Mouse (Mus musculus) left cerebral cortex, adult 11 months (tissue): ENCODE measurements around the gene Mtss1l.

ENCODE experiments used
- DNase-seq: peaks from one replicate; pipeline ENCODE4 v3.0.0; 2022; ENCODE audit warnings: low spot score

The Mtss1l gene

DNA sequence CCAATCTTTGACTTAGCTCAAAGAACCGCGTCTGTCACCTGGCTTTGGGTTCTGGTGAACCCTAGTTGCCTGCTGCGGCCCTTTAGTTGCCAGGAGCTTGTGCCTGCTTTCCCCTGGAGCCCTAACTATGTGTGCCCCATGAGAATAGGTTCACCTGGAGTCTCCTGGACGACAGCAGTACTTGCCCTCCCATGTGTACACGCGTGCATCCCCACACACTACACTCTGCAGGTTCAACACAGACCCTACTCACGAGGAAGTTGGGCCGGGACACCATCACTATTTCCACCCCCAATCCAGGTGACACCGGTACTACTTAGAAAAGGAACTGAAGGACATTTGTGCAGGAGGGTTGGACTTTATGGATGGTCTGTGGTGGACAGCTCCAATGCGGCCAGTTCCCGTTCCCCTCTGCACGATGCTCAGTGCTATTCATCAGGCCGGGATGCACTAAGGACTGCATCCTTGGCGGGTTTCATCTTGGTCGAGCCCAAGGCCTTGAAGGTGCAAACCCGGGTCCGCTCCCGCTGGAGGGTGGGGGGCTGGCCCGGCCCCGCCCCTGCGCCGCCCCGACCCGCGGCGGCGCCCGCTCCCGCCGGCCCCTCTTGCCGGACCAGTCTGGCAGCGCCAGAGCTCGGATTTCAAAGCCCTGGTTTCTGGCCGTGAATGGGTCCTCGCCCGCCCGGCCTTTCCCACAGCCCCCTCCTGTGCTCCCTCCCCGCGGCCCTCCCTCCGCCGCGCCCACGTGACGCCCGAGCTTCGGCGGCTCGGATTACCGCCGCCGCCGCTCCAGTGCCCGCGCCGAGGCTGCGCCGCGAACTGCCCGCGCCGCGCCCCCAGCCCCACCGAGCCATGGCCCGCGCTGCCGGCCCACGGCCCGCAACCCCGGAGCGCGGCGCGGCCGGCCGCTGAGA lies at the start of gene Mtss1l:
Gene Mtss1l, plus strand, starts transcription at position 792 of the 914 bp plus-strand sequence.
- no peak for DNase-seq

DNA sequence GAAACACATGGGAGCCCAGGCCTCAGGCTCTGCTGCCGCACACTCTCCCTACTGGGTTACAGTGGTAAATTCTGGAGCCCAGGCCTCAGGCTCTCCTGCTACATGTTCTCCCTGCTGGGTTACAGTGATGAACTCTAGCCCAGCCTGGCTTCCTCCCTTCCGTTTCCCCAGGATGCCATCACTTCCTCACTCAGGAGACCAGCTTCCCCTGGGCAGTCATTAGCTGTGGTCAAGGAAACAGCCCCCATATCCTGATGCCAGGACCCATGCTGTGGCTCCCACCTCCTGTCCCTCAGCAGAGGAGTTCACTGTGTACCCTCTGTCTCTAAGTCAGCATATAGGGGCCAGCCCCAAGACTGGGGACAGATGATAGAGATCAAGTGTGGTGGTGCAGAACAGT lies 49.1 kb upstream of the Mtss1l start:
- DNase-seq: no peak

GRCm38 (mm10) chr8:110673168-110673567 lies 48.1 kb upstream of the Mtss1l start:
- no peak for DNase-seq

GRCm38 (mm10) chr8:110674589-110674988 lies 46.7 kb upstream of the Mtss1l start:
- no peak for DNase-seq

GRCm38 (mm10) chr8:110676702-110677101 lies 44.6 kb upstream of the Mtss1l start:
- DNase-seq: no peak

DNA sequence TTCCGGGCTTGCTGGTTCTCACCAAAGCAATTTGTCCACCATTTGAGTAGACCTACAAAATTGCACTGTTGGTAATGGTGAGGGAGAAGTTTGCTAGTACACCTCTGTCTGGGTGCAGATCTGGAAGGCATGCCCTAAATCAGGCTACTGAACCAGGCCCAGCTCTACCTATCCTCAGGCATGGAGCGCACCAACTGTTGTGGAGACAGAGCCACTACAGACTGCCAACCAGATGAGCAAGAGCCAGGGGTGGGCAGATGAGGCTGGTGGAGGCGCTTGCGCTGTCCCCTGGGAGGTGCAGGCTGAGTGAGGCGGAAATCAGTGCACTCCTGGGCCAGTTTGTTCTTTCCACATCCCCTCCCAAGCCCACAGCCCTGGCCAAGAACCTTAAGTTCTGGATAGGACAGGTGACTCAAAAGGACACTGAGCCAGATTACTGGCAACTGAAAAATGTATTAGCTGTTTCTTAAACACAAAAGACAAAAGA lies 44.1 kb upstream of the Mtss1l start:
- DNase-seq: no peak

- DNase-seq: no peak
Observed at GRCm38 (mm10) chr8:110678989-110679388, 42.3 kb upstream of the Mtss1l start.

GRCm38 (mm10) chr8:110687726-110688125 lies 33.5 kb upstream of the Mtss1l start:
- DNase-seq: peak; percentile 51

DNA sequence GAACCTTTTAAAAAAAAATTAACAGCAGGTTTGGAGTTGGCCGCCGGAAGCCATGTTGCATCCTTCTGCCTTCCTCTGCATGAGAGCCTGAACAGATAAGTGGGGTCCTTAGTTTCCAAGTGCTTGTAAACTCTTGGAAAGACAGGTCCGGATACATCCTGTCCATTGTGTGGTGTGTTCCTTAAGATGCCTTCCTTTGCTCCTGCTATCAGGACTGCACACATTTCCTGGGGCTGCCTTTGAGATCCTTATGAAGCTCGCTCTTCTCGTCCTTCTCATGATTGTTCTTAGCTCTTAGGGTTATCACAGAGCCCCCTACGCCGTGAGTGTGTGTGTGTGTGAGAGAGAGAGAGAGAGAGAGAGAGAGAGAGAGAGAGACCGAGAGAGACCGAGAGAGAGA lies 31.3 kb upstream of the Mtss1l start:
- no peak for DNase-seq

GRCm38 (mm10) chr8:110694226-110694625 lies 27.1 kb upstream of the Mtss1l start:
- no peak for DNase-seq

- no peak for DNase-seq
Observed at GRCm38 (mm10) chr8:110694826-110695225, 26.4 kb upstream of the Mtss1l start.

DNA sequence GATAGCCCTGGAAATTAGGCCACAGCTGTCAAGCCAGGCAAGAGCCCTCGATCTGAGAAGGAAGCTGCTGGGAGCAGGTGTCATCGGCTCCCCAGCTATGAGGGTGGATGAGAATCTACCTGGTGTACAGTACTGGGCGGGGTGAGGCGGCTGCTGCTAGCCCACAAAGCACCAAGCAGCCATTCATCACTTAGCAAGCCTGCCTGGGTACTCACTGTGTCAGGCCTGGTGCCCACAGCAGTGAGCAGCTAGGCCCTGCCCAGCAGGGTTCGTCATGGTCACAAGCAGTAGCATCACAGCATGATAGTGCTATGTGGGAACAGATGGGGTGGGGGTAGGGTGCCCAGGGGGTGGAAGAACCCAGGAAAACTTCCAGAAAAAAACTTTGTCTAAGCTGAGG lies 25.8 kb upstream of the Mtss1l start:
- no peak for DNase-seq

GRCm38 (mm10) chr8:110696051-110696450 lies 25.2 kb upstream of the Mtss1l start:
- no peak for DNase-seq

DNA sequence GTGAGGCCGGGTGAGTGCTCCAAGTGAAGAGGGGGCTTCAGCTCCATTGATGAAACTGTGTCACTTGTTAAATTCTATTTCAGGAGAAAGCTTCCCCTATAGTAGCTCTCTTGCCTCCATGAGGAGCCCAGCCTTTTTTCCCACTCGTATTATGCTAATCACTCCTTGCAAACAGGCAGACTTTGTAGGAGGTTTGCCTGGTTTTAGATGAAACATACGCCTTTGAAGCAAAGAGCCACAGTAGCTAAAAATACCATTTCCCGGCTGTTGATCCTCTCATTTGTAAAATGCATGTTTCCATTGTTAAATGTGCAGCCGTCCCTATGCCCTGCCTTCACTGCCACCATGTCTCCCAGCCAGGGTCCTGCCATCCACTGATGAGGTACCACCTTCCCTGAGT lies 23.7 kb upstream of the Mtss1l start:
- DNase-seq: no peak

DNA sequence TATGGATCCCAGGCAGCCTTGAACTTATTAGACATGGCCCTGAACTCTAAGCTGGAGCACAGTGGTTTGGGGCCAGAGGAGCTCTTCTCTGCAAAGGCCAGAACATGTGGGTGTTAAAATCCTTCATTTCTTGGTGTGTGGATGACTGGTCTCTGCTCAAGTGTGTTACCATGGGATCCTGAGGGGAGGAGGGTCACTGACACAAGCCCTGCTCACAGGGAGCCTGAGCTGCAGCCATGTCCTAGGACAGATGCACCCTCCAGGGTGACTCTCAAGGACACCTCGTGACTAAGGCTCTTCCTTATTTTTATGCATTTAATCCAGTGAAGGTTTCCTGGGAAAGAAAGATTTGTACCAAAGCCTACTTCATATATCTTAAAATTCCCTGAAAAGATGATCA lies 23.2 kb upstream of the Mtss1l start:
- no peak for DNase-seq

GRCm38 (mm10) chr8:110699501-110699900 lies 21.8 kb upstream of the Mtss1l start:
- DNase-seq: no peak

DNA sequence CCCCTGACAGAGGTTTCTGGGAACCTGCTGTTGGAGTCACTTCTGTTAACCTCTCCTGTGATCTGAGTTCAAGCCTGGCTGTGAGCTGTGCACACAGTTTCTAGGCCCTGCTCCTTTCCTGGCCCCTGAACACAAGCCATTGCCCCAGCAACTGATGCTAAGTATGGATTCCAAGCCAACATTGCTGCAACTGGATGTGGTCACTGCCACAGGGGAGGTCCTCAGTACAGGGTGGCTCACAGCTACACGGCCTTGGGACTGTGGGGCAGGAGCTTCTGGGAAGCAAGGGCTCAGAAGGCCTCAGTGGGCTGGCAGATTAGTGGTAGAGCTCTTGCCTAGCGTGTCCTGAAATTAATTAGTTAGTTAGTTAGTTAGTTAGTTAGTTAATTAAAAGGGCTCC lies 20.7 kb upstream of the Mtss1l start:
- DNase-seq: no peak

- no peak for DNase-seq
Observed at GRCm38 (mm10) chr8:110702636-110703459, 18.4 kb upstream of the Mtss1l start.

DNA sequence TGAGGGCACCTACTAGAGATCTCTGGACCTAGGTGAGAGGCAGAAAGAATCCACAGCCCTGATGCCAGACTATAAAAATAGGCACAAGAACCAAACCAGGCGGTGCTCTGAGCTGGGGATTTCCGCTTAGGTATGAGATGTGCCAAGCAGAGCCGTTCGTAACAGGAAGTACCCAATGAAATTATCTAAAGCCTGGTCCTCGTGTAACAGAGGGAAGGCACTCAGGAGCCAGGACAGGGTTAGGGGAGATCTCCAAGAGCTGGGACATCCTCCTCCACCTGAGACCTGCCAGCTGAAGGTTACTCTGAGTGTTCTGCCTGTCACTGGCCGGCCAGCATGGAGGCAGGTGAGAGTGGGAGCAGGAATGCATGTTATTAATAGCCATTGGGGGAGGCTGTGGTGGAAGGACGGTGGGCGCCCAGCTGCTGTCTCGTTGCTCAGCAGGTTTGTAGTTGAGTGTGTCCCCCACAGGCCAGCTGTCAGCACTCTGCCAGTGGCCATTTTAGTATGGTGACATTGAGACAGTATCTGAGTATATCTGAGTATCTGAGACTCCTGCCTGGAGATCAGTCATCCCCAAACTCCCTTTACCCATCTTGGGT lies 17.7 kb upstream of the Mtss1l start:
- DNase-seq: no peak

- DNase-seq: no peak
Observed at GRCm38 (mm10) chr8:110704103-110704502, 17.2 kb upstream of the Mtss1l start.

DNA sequence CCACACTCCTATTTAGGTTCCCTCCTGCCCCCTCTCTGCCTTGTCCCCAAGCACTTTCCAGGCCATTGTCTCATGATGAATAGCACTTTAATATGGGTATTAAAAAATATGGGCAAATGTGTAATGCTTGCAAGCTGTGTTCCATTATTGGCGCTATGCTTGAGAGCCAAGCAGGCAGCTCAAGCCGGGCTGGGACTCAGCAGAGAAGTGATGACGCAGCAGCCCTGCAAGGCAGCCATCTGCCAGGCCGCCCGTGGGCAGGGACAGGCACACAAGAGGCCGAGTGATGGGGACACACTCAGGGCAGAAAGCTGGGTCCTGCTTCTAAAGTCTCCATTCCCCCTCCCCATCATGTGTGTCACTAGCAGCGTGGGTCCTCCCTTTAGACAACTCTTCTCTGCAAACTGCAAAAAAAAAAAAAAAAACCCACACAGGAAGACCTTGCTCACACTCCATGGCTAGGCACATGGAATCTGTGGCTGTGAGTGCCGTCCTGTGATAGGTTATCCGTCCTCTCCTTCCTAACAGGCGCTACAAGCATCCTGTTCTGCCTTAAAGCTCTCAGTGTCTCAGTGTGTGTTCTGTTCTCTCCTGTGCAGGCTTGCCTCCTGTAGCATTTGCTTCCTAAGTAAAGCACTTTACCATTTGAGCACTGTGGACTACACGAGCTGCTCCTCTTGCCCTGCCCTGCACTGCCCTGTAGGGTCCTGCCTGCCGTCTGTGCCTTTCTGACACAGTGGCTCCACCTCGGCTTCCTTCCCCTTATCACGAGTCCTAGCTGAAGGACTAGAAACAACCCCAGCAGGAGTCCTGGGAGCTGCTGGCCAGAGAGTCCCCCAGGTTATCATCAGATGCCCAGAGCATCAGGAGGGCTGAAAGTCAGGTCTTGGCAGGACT lies 15.6 kb upstream of the Mtss1l start:
- no peak for DNase-seq
